Mouse (Mus musculus) gastrocnemius, postnatal 4 days (tissue): ENCODE results near the gene Fbxw10. TPM values are rescaled to one million over a fixed set of nuclear protein-coding genes. Genes with fewer than 3 reads are reported as not detected.
A peak's percentile ranks its signal among the peaks of the same experiment; 100 is the strongest.

Experiments used
- DNase-seq, 2 experiments: peaks; one replicate each; pipeline ENCODE4 v3.0.0; 2021 to 2022; ENCODE audit warnings: low spot score in 2 of 2, mixed read lengths in 2 of 2
- long read RNA-seq, 2 experiments: library from polyadenylated mRNA; stranded (forward); transcript quantifications; one replicate each; pipeline ENCODE4 v2.0.0; 2021
- total RNA-seq, 2 experiments: library from RNA; stranded (reverse); gene quantifications; 2 replicates each; pipeline ENCODE4 v1.2.3; 2021

The Fbxw10 gene
- 1 to 10 TPM in 1 of 2 experiments, under 1 TPM in 1; 0.96 to 1.1 TPM for total RNA-seq
- long read RNA-seq, experiment 1, result 0 reads
- long read RNA-seq, experiment 2, partial matches to known transcripts, result 0 of 2 reads
- long read RNA-seq, experiment 2, other reads (novel, unspliced or antisense), result 2 of 2 reads

GRCm38 (mm10) chr11:62846961-62847654, at the start of gene Fbxw10:
Gene Fbxw10 (plus strand): TSS chr11:62847069.
- DNase-seq, result no peak

- no peak for DNase-seq
Observed at GRCm38 (mm10) chr11:62804119-62804518, 42.8 kb upstream of the Fbxw10 start.

GRCm38 (mm10) chr11:62807965-62808364, 38.9 kb upstream of the Fbxw10 start:
- no peak for DNase-seq

GRCm38 (mm10) chr11:62809201-62809600, 37.7 kb upstream of the Fbxw10 start:
- no peak for DNase-seq

GRCm38 (mm10) chr11:62812268-62812667, 34.6 kb upstream of the Fbxw10 start:
- DNase-seq, result no peak

GRCm38 (mm10) chr11:62813497-62813896, 33.4 kb upstream of the Fbxw10 start:
- DNase-seq, result no peak

- no peak for DNase-seq
Observed at GRCm38 (mm10) chr11:62813970-62814624, 32.8 kb upstream of the Fbxw10 start.

GRCm38 (mm10) chr11:62814625-62815024, 32.2 kb upstream of the Fbxw10 start:
- DNase-seq, result no peak

GRCm38 (mm10) chr11:62815438-62815837, 31.4 kb upstream of the Fbxw10 start:
- DNase-seq, result no peak

- no peak for DNase-seq
Observed at GRCm38 (mm10) chr11:62816591-62816990, 30.3 kb upstream of the Fbxw10 start.

- no peak for DNase-seq
Observed at GRCm38 (mm10) chr11:62819059-62819686, 27.7 kb upstream of the Fbxw10 start.

- peak; percentile 59 to 84 for DNase-seq
Observed at GRCm38 (mm10) chr11:62820059-62820541, 26.8 kb upstream of the Fbxw10 start, which contains the start of gene Trim16. Gene Trim16 (plus strand): TSS chr11:62820231.

GRCm38 (mm10) chr11:62820661-62821437, 26.0 kb upstream of the Fbxw10 start:
- DNase-seq, result peak in 1 of 2 experiments; percentile 32

GRCm38 (mm10) chr11:62821893-62822292, 25.0 kb upstream of the Fbxw10 start:
- peak in 1 of 2 experiments; percentile 18 for DNase-seq

GRCm38 (mm10) chr11:62824211-62824610, 22.7 kb upstream of the Fbxw10 start:
- no peak for DNase-seq

- no peak for DNase-seq
Observed at GRCm38 (mm10) chr11:62825222-62826105, 21.4 kb upstream of the Fbxw10 start.

- no peak for DNase-seq
Observed at GRCm38 (mm10) chr11:62826106-62826733, 20.6 kb upstream of the Fbxw10 start.

- DNase-seq, result no peak
Observed at GRCm38 (mm10) chr11:62827135-62827534, 19.7 kb upstream of the Fbxw10 start.

GRCm38 (mm10) chr11:62827911-62828310, 19.0 kb upstream of the Fbxw10 start:
- DNase-seq, result no peak
